Mouse (Mus musculus) forebrain, embryonic 14.5 days (tissue): ENCODE measurements around the gene Twist1. TPM values are rescaled to one million over a fixed set of nuclear protein-coding genes. Genes with fewer than 3 reads are reported as not detected.

Source experiments
- ATAC-seq: fragments of 200-750 bp; cut with Nextera tagmentation; 2 replicates; pipeline ENCODE4 v1.8.0; 2017; ENCODE audit warnings: mild to moderate bottlenecking, moderate library complexity
- DNase-seq: peaks from one replicate; pipeline ENCODE4 v3.0.0-alpha.2; 2015; ENCODE audit warnings: low spot score
- H3K27ac ChIP-seq: fragments of 300-500 bp; sonication (generic); 2 replicates; pipeline ENCODE4 v1.5.1; 2014; ENCODE audit warnings: low read depth, mild to moderate bottlenecking, control low read depth, low read length, moderate library complexity
- H3K27me3 ChIP-seq: fragments of 300-500 bp; sonication (generic); replicated peaks from 2 replicates; pipeline ENCODE4 v1.6.1; 2014; ENCODE audit warnings: low read length, control low read depth, mixed read lengths; ENCODE audit not compliant: control insufficient read depth, insufficient read depth
- H3K36me3 ChIP-seq: fragments of 300-500 bp; sonication (generic); 2 replicates; pipeline ENCODE4 v1.6.1; 2014; ENCODE audit warnings: low read length, control low read depth; ENCODE audit not compliant: control insufficient read depth, insufficient read depth
- H3K4me1 ChIP-seq: fragments of 300-500 bp; sonication (generic); 2 replicates; pipeline ENCODE4 v1.6.1; 2014; ENCODE audit warnings: antibody characterized with exemption, low read length, control low read depth; ENCODE audit not compliant: control insufficient read depth, insufficient read depth
- H3K4me2 ChIP-seq: fragments of 300-500 bp; sonication (generic); 2 replicates; pipeline ENCODE4 v1.6.1; 2014; ENCODE audit warnings: mild to moderate bottlenecking, control low read depth, low read length
- H3K4me3 ChIP-seq: fragments of 300-500 bp; sonication (generic); 2 replicates; pipeline ENCODE4 v1.5.1; 2014; ENCODE audit warnings: low read depth, low read length, control low read depth
- H3K9ac ChIP-seq: fragments of 300-500 bp; sonication (generic); 2 replicates; pipeline ENCODE4 v1.6.1; 2014; ENCODE audit warnings: mild to moderate bottlenecking, low read length, control low read depth, moderate library complexity
- H3K9me3 ChIP-seq: fragments of 300-500 bp; sonication (generic); replicated peaks from 2 replicates; pipeline ENCODE4 v1.6.1; 2016; ENCODE audit warnings: low read length, control low read depth, mixed read lengths; ENCODE audit not compliant: control insufficient read depth
- WGBS: fragments of 180-500 bp; shearing (Covaris S2); extraction: QIAGEN DNeasy Blood & Tissue Kit; methylation state at CpG from one replicate; pipeline ENCODE4 v1.1.7; 2014; 5-methylcytosine and 5-hydroxymethylcytosine counted together
- polyA plus RNA-seq: library from polyadenylated mRNA; unstranded; fragments of >200 nt; fragmentation: Nextera tagmentation; extraction: Ambion mirVana; gene quantifications from 2 replicates; pipeline ENCODE4 v1.2.1, GENCODE M21; 2014

Twist1 gene
- polyA plus RNA-seq, 1 experiment from 2014 or later = 0.69 TPM

DNA sequence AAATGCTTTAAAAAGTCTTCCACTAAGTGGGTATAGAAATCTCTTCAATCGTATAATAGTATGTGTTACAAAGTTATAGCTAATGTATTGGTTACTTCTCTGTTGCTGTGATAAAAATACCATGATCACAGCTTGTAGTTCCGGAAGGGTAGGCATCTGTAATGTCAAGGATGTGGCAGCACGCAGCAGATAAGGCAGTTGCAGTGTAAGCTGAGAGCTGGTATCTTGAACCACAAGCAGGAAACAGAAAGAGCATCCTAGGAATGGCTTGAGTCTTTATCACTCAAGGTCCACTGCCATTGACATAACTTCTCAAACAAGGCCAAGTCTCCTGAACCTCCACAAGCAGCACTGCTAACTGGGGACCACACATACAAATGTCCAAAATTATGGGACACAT, 35.7 kb downstream of the Twist1 start:
- Histone ChIP-seq H3K9ac (no peak overlapping the region), H3K27ac (no peak overlapping the region), H3K27me3 (no peaks in the 10 kb centered on the region), H3K4me3 (no peak overlapping the region), H3K4me1 (no peaks in the 10 kb centered on the region), H3K4me2 (no peak overlapping the region), H3K9me3 (no peaks in the 10 kb centered on the region), H3K36me3 (no peaks in the 10 kb centered on the region)
- no peak for DNase-seq
- WGBS = 88% methylated on average over 3 of the region's 3 CpGs
- ATAC-seq = no peak

Other genes with a start within 250 kb of the Twist1 start
- gene Ferd3l, start 29.2 kb upstream of the Twist1 start, polyA plus RNA-seq = not detected in 2 replicates